21 mouse cellular contexts compared by ENCODE assay signal in the genomic region with DNA sequence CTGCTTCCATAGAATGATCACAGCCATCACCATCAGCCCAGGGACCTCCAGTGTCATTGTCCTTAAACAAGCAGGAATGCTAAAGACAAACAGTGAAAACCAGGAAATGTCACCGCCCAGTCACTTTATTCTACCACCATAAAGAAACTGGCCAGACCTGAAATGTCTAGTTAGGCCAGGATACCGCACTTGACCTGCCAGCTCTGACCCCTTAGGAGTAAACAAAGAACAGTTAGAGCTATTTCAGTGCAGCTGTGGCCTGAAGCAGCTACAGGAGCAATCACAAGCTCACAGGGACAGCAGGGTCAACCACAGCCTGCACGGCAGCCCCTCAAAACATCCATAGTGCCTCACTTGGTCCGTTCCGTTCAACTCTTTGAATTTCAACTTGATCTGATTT.
DNase-seq lines count a peak whose midpoint lies in the region; ATAC-seq and TF ChIP-seq lines count a peak whose summit lies in the region.
"Had no signal": no experiment of that assay in that cellular context is flagged by ENCODE, and none has a peak within 500 bp of the region (broad histone marks: within the 10 kb centered on the region; RNA-seq: fewer than 3 reads in every experiment).

No protein-coding gene starts in this region.

- H3K36me3 ChIP-seq in intestine, embryonic 16.5 days (ENCODE audit: control insufficient read depth, insufficient read depth, low read length) = no peaks in the 10 kb centered on the region
- H3K36me3 ChIP-seq in stomach, postnatal 0 days (ENCODE audit: control insufficient read depth, insufficient read depth, low read length) = no peaks in the 10 kb centered on the region
- H3K36me3 ChIP-seq in midbrain, embryonic 13.5 days = no peaks in the 10 kb centered on the region
- H3K36me3 ChIP-seq: forebrain, embryonic 10.5 days; heart, embryonic 13.5 days; hindbrain, embryonic 15.5 days; limb, embryonic 10.5 days had no signal

- peak; percentile 56 to 67 for DNase-seq in lung, adult 18-20 months
- no peak for DNase-seq in lung, adult 2 months
- DNase-seq in lung, postnatal 10 days = peak; percentile 11
- peak; percentile 29 for DNase-seq in stomach, postnatal 0 days (ENCODE audit: low spot score)
- no peak for DNase-seq in cerebellum, adult 8-10 months
- DNase-seq: adrenal gland, adult 8-10 months; cerebellum, adult 9-11 months; embryo, embryonic 11 days; forebrain, postnatal 0 days; heart, postnatal 36 days; kidney, adult 8-10 months; kidney, postnatal 14 days; layer of hippocampus, adult 9-11 months; liver, postnatal 0 days; thymus, postnatal 14 days had no signal

- TF ChIP-seq EP300 in stomach, postnatal 0 days (optimal IDR thresholded peaks at IDR 0.05) = no peak

- no peaks in the 10 kb centered on the region for H3K27me3 ChIP-seq in intestine, embryonic 16.5 days (replicated peaks; ENCODE audit: control insufficient read depth, insufficient read depth, low read length)
- H3K27me3 ChIP-seq in stomach, postnatal 0 days (ENCODE audit: control insufficient read depth, insufficient read depth, low read length) = no peaks in the 10 kb centered on the region
- H3K27me3 ChIP-seq in midbrain, embryonic 13.5 days = peaks cover 17% of the 10 kb centered on the region
- H3K27me3 ChIP-seq: hindbrain, embryonic 15.5 days had no signal

- H3K4me1 ChIP-seq in lung, adult 2 months (ENCODE audit: control insufficient read depth, insufficient read depth, low read length) = peaks cover 6% of the 10 kb centered on the region; the same call in 1 of the 2 replicates
- H3K4me1 ChIP-seq in intestine, embryonic 16.5 days (ENCODE audit: control insufficient read depth, insufficient read depth, low read length) = peaks cover 9% of the 10 kb centered on the region
- no peaks in the 10 kb centered on the region for H3K4me1 ChIP-seq in stomach, postnatal 0 days (replicated peaks; ENCODE audit: control insufficient read depth, insufficient read depth)
- no peaks in the 10 kb centered on the region for H3K4me1 ChIP-seq in midbrain, embryonic 13.5 days (replicated peaks)
- H3K4me1 ChIP-seq: heart, embryonic 13.5 days had no signal

- no peaks in the 10 kb centered on the region for H3K9me3 ChIP-seq in intestine, embryonic 16.5 days (ENCODE audit: control insufficient read depth, low read length)
- H3K9me3 ChIP-seq in stomach, postnatal 0 days (ENCODE audit: control insufficient read depth, low read length) = no peaks in the 10 kb centered on the region
- 0 out of 2 replicates have a peak, but pooled peaks cover 2% of the 10 kb centered on the region for H3K9me3 ChIP-seq in midbrain, embryonic 13.5 days
- H3K9me3 ChIP-seq: hindbrain, embryonic 15.5 days; limb, embryonic 10.5 days had no signal

- 63% methylated on average over 5 of the region's 5 CpGs for WGBS in lung, adult 2 months
- whole genome bisulfite sequencing in intestine, embryonic 16.5 days = 39% methylated on average over 5 of the region's 5 CpGs
- WGBS in stomach, postnatal 0 days = 52% methylated on average over 5 of the region's 5 CpGs
- 77% methylated on average over 5 of the region's 5 CpGs for WGBS in midbrain, embryonic 13.5 days

- H3K9ac ChIP-seq in intestine, embryonic 16.5 days (ENCODE audit: low read depth, low read length) = no peak overlapping the region
- no peak overlapping the region for H3K9ac ChIP-seq in stomach, postnatal 0 days (ENCODE audit: low read length)
- H3K9ac ChIP-seq in midbrain, embryonic 13.5 days (replicated peaks) = no peak overlapping the region
- H3K9ac ChIP-seq: forebrain, postnatal 0 days; heart, embryonic 13.5 days; hindbrain, embryonic 15.5 days; liver, postnatal 0 days had no signal

- peak; percentile 60; the same call in 1 of the 2 replicates for ATAC-seq in intestine, embryonic 16.5 days
- peak; percentile 60 for ATAC-seq in stomach, postnatal 0 days (ENCODE audit: low FRiP score, low TSS enrichment)
- ATAC-seq in midbrain, embryonic 13.5 days = no peak
- ATAC-seq: forebrain, postnatal 0 days; liver, postnatal 0 days had no signal

- no peak overlapping the region for H3K27ac ChIP-seq in intestine, embryonic 16.5 days (ENCODE audit: low read length)
- H3K27ac ChIP-seq in stomach, postnatal 0 days (replicated peaks) = no peak overlapping the region
- H3K27ac ChIP-seq in midbrain, embryonic 13.5 days = no peak overlapping the region
- H3K27ac ChIP-seq: forebrain, embryonic 10.5 days; heart, embryonic 13.5 days; hindbrain, embryonic 15.5 days; limb, embryonic 10.5 days had no signal

- TF ChIP-seq CTCF in lung, adult 2 months (IDR thresholded peaks at IDR 0.05; ENCODE audit: insufficient read depth, low read length) = no peak
- no peak for TF ChIP-seq CTCF in stomach, postnatal 0 days (IDR thresholded peaks at IDR 0.05; ENCODE audit: low read depth)

- H3K4me3 ChIP-seq in lung, adult 2 months (replicated peaks; ENCODE audit: extremely low read depth, low read depth, low read length) = no peak overlapping the region
- H3K4me3 ChIP-seq in intestine, embryonic 16.5 days (ENCODE audit: low read length) = no peak overlapping the region
- no peak overlapping the region for H3K4me3 ChIP-seq in stomach, postnatal 0 days (ENCODE audit: low read depth, low read length)
- no peak overlapping the region for H3K4me3 ChIP-seq in midbrain, embryonic 13.5 days (replicated peaks)
- H3K4me3 ChIP-seq: forebrain, embryonic 10.5 days; heart, embryonic 13.5 days; hindbrain, embryonic 15.5 days; limb, embryonic 10.5 days had no signal

- no peak overlapping the region for H3K4me2 ChIP-seq in intestine, embryonic 16.5 days (ENCODE audit: low read depth, low read length)
- H3K4me2 ChIP-seq in stomach, postnatal 0 days (replicated peaks; ENCODE audit: low read depth) = no peak overlapping the region
- no peak overlapping the region for H3K4me2 ChIP-seq in midbrain, embryonic 13.5 days (replicated peaks)
- H3K4me2 ChIP-seq: heart, embryonic 13.5 days; hindbrain, embryonic 15.5 days had no signal

- TF ChIP-seq POLR2A in lung, adult 2 months (IDR thresholded peaks at IDR 0.05; ENCODE audit: borderline replicate concordance, extremely low read depth, low read depth, low read length) = no peak

Comparison
In these comparisons a context has a peak if more than half of its experiments do, and no peak if none do; other contexts are left out.
1. DNase-seq: peak in lung, adult 18-20 months (2 of 2), lung, postnatal 10 days (single experiment) and stomach, postnatal 0 days (single experiment); none in lung, adult 2 months (single experiment) and cerebellum, adult 8-10 months (single experiment).